Mouse (Mus musculus) intestine, postnatal 0 days (tissue): ENCODE data around the gene Adgrl2. TPM values are rescaled to one million over a fixed set of nuclear protein-coding genes. Genes with fewer than 3 reads are reported as not detected.

ENCODE experiments used
- ATAC-seq: fragments of 200-750 bp; cut with Nextera tagmentation; 2 replicates; pipeline ENCODE4 v1.8.0; 2017; ENCODE audit warnings: mild to moderate bottlenecking, moderate TSS enrichment, moderate library complexity
- H3K27ac ChIP-seq: fragments of 300-500 bp; sonication (generic); 2 replicates; pipeline ENCODE4 v1.5.1; 2014; ENCODE audit warnings: mild to moderate bottlenecking, low read depth, low read length, moderate library complexity
- H3K27me3 ChIP-seq: fragments of 300-500 bp; sonication (generic); replicated peaks from 2 replicates; pipeline ENCODE4 v1.6.1; 2014; ENCODE audit warnings: low read length, mixed read lengths; ENCODE audit not compliant: control insufficient read depth, insufficient read depth
- H3K36me3 ChIP-seq: fragments of 300-500 bp; sonication (generic); 2 replicates; pipeline ENCODE4 v1.6.1; 2014; ENCODE audit warnings: mild to moderate bottlenecking, moderate library complexity; ENCODE audit not compliant: control insufficient read depth, insufficient read depth
- H3K4me1 ChIP-seq: fragments of 300-500 bp; sonication (generic); replicated peaks from 2 replicates; pipeline ENCODE4 v1.6.1; 2014; ENCODE audit warnings: antibody characterized with exemption, low read length, mixed read lengths; ENCODE audit not compliant: control insufficient read depth, insufficient read depth
- H3K4me2 ChIP-seq: fragments of 300-500 bp; sonication (generic); replicated peaks from 2 replicates; pipeline ENCODE4 v1.6.1; 2014; ENCODE audit warnings: low read depth, mild to moderate bottlenecking, moderate library complexity
- H3K4me3 ChIP-seq: fragments of 300-500 bp; sonication (generic); 2 replicates; pipeline ENCODE4 v1.5.1; 2014; ENCODE audit warnings: low read depth, low read length
- H3K9ac ChIP-seq: fragments of 300-500 bp; sonication (generic); 2 replicates; pipeline ENCODE4 v1.6.1; 2014; ENCODE audit warnings: mild to moderate bottlenecking, low read depth, low read length
- H3K9me3 ChIP-seq: fragments of 300-500 bp; sonication (generic); 2 replicates; pipeline ENCODE4 v1.6.1; 2016; ENCODE audit warnings: mixed run types; ENCODE audit not compliant: control insufficient read depth
- CTCF ChIP-seq: sonication (generic); IDR thresholded peaks from 2 replicates; pipeline ENCODE4 v1.5.1; 2016; ENCODE audit warnings: low read depth, mild to moderate bottlenecking, control low read depth, antibody characterized with exemption, moderate library complexity
- WGBS: fragments of 180-500 bp; shearing (Covaris S2); extraction: QIAGEN DNeasy Blood & Tissue Kit; methylation state at CpG from one replicate; pipeline ENCODE4 v1.1.7; 2014; 5-methylcytosine and 5-hydroxymethylcytosine counted together
- polyA plus RNA-seq: library from polyadenylated mRNA; unstranded; fragments of >200 nt; fragmentation: Nextera tagmentation; extraction: Ambion mirVana; gene quantifications from 2 replicates; pipeline ENCODE4 v1.2.1, GENCODE M21; 2015

The Adgrl2 gene
- polyA plus RNA-seq, 1 experiment from 2014 or later: 20.4 TPM

- Histone ChIP-seq H3K4me3 (no peak overlapping the region), H3K4me2 (no peak overlapping the region), H3K9ac (no peak overlapping the region), H3K9me3 (no peaks in the 10 kb centered on the region), H3K27me3 (no peaks in the 10 kb centered on the region), H3K27ac (no peak overlapping the region), H3K4me1 (peaks cover 17% of the 10 kb centered on the region), H3K36me3 (no peaks in the 10 kb centered on the region)
- ATAC-seq: no peak
- WGBS: 75% methylated on average over 5 of the region's 5 CpGs
- no peak for TF ChIP-seq CTCF
These were observed 28.7 kb downstream of the Adgrl2 start for GRCm38 (mm10) chr3:148961611-148962010.

- no peaks in the 10 kb centered on the region for H3K27me3 ChIP-seq
- no peaks in the 10 kb centered on the region for H3K9me3 ChIP-seq
- 29% methylated on average over 9 of the region's 9 CpGs for WGBS
- no peak overlapping the region for H3K9ac ChIP-seq
- H3K4me1 ChIP-seq: peaks cover 17% of the 10 kb centered on the region
- H3K4me3 ChIP-seq: no peak overlapping the region
- peak; percentile 63; the same call in 1 of the 2 replicates for ATAC-seq
- no peak overlapping the region for H3K27ac ChIP-seq
- H3K4me2 ChIP-seq: no peak overlapping the region; the same call in 1 of the 2 replicates
- no peaks in the 10 kb centered on the region for H3K36me3 ChIP-seq
- no peak for TF ChIP-seq CTCF
These were observed 29.5 kb downstream of the Adgrl2 start for GRCm38 (mm10) chr3:148960751-148961289.

DNA sequence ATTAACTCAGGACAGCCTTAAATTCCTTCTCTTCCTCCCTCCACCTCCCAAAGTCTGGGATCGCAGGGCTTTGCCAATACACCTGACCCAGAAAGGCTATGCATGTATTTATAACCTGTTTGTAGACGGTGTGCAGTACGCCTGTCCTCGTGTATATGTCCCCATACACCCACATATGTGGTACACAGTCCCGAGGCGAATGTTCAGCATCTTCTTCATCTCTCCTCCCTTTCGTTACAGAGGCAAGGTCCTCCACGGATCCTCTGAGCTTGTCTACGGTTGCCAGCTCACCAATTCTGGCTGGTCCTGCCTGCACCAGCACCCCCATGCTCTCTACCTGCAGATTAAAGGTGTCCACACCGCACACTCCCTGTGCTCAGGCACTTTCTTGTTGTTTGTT lies 30.1 kb downstream of the Adgrl2 start:
- Histone ChIP-seq H3K27ac (no peak overlapping the region), H3K36me3 (no peaks in the 10 kb centered on the region), H3K27me3 (no peaks in the 10 kb centered on the region), H3K4me2 (no peak overlapping the region), H3K9ac (no peak overlapping the region), H3K9me3 (no peaks in the 10 kb centered on the region), H3K4me1 (peaks cover 17% of the 10 kb centered on the region), H3K4me3 (no peak overlapping the region)
- 85% methylated on average over 10 of the region's 10 CpGs for WGBS
- no peak for TF ChIP-seq CTCF
- no peak for ATAC-seq

DNA sequence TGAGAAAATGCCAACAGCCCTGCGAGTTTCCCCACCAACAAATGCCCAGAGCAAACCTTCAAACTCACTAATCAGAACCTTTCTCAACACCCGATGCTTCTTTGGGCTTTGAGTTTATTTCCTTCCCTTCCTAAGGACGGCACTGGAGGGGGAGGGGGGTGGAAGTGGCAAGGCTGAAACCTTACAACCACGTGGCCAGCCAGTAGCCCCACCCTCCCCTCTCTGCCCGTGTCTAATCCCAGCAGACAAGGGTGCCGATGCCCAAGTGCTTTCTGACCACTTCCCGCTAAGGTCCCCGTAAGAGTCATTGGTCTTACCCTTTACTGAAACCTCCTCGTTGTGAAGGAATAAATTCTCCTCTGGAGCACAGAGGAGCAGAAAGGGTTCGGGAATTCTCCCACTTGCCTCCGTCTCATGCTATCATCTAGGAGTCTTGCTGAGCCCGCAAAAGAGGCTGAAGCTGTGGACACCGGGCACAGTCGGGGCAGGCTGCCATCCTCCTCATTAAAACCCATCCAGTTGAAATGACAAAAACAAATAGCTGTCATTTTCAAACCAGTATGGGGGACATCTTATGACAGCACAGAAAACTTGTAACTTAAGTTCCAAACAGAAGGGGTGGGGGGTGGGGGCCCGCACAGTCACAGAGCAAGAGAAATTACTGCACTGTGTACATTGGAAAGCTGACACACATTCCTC lies 30.9 kb downstream of the Adgrl2 start:
- TF ChIP-seq CTCF: no peak
- H3K27me3 ChIP-seq: no peaks in the 10 kb centered on the region
- peaks cover 17% of the 10 kb centered on the region for H3K4me1 ChIP-seq
- no peak overlapping the region for H3K27ac ChIP-seq
- peak overlapping the region; percentile 63 for H3K4me2 ChIP-seq
- no peaks in the 10 kb centered on the region for H3K36me3 ChIP-seq
- WGBS: 21% methylated on average over 15 of the region's 15 CpGs
- no peak for ATAC-seq
- H3K9ac ChIP-seq: no peak overlapping the region
- H3K9me3 ChIP-seq: no peaks in the 10 kb centered on the region
- H3K4me3 ChIP-seq: peak overlapping the region; percentile 33

DNA sequence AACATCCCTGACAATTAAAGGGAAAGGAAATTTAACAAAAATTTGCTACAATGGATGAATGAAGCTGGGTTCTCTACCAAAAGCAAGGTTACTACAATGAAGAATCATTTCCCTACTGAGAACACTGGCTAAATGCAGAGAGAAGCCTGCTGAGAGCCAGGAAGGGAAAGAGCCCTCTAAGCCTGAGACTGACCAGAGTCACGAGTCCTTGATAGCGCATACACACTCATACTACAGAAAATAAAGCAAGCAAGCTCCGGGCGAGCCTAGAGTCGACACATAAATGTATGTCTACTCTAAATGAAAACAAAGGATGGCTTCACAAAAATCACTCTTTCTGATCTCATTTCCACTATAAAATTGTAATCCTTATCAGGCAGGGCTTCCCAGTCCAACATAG lies 31.6 kb downstream of the Adgrl2 start:
- H3K27me3 ChIP-seq: no peaks in the 10 kb centered on the region
- H3K4me3 ChIP-seq: no peak overlapping the region
- whole genome bisulfite sequencing: 67% methylated on average over 5 of the region's 5 CpGs
- H3K27ac ChIP-seq: no peak overlapping the region
- H3K36me3 ChIP-seq: no peaks in the 10 kb centered on the region
- H3K9me3 ChIP-seq: no peaks in the 10 kb centered on the region
- H3K4me2 ChIP-seq: peak overlapping the region; percentile 63; the same call in 1 of the 2 replicates
- no peak for ATAC-seq
- H3K4me1 ChIP-seq: peaks cover 17% of the 10 kb centered on the region
- TF ChIP-seq CTCF: no peak
- no peak overlapping the region for H3K9ac ChIP-seq

- no peaks in the 10 kb centered on the region for H3K9me3 ChIP-seq
- H3K36me3 ChIP-seq: no peaks in the 10 kb centered on the region
- TF ChIP-seq CTCF: no peak
- peaks cover 17% of the 10 kb centered on the region for H3K4me1 ChIP-seq
- H3K27me3 ChIP-seq: no peaks in the 10 kb centered on the region
- H3K4me2 ChIP-seq: no peak overlapping the region
- WGBS: 60% methylated on average over 9 of the region's 9 CpGs
- no peak overlapping the region for H3K4me3 ChIP-seq
- ATAC-seq: no peak
- H3K9ac ChIP-seq: no peak overlapping the region
- no peak overlapping the region for H3K27ac ChIP-seq
These were observed 32.2 kb downstream of the Adgrl2 start for GRCm38 (mm10) chr3:148958185-148958584.
